Mouse (Mus musculus) midbrain, postnatal 0 days (tissue): ENCODE measurements around the gene Pdxp. TPM values are rescaled to one million over a fixed set of nuclear protein-coding genes. Genes with fewer than 3 reads are reported as not detected.

Experiments used
- ATAC-seq: fragments of 200-750 bp; cut with Nextera tagmentation; 2 replicates; pipeline ENCODE4 v1.8.0; 2017; ENCODE audit warnings: moderate number of reproducible peaks, mild to moderate bottlenecking, moderate TSS enrichment, moderate library complexity; ENCODE audit not compliant: low FRiP score
- DNase-seq: peaks from one replicate; pipeline ENCODE4 v3.0.0-alpha.2; 2015; ENCODE audit warnings: low spot score
- H3K27ac ChIP-seq: fragments of 300-500 bp; sonication (generic); 2 replicates; pipeline ENCODE4 v1.5.1; 2014; ENCODE audit warnings: low read depth, mild to moderate bottlenecking, low read length, mixed read lengths
- H3K27me3 ChIP-seq: fragments of 300-500 bp; sonication (generic); 2 replicates; pipeline ENCODE4 v1.6.1; 2014; ENCODE audit warnings: low read length, control low read depth, mixed read lengths; ENCODE audit not compliant: insufficient read depth
- H3K36me3 ChIP-seq: fragments of 300-500 bp; sonication (generic); 2 replicates; pipeline ENCODE4 v1.6.1; 2014; ENCODE audit warnings: low read length, control low read depth, mixed read lengths; ENCODE audit not compliant: insufficient read depth
- H3K4me1 ChIP-seq: fragments of 300-500 bp; sonication (generic); 2 replicates; pipeline ENCODE4 v1.6.1; 2014; ENCODE audit warnings: mild to moderate bottlenecking, control low read depth, antibody characterized with exemption, low read length, mixed read lengths; ENCODE audit not compliant: insufficient read depth
- H3K4me2 ChIP-seq: fragments of 300-500 bp; sonication (generic); 2 replicates; pipeline ENCODE4 v1.6.1; 2014; ENCODE audit warnings: low read depth, mild to moderate bottlenecking, low read length, mixed read lengths; ENCODE audit not compliant: poor library complexity, severe bottlenecking
- H3K4me3 ChIP-seq: fragments of 300-500 bp; sonication (generic); 2 replicates; pipeline ENCODE4 v1.5.1; 2014; ENCODE audit warnings: low read depth, mild to moderate bottlenecking, low read length, moderate library complexity
- H3K9ac ChIP-seq: fragments of 300-500 bp; sonication (generic); replicated peaks from 2 replicates; pipeline ENCODE4 v1.6.1; 2014; ENCODE audit warnings: mild to moderate bottlenecking, low read length, moderate library complexity, mixed read lengths; ENCODE audit not compliant: poor library complexity, severe bottlenecking
- H3K9me3 ChIP-seq: fragments of 300-500 bp; sonication (generic); 2 replicates; pipeline ENCODE4 v1.6.1; 2016; ENCODE audit warnings: low read length, control low read depth
- CTCF ChIP-seq: IDR thresholded peaks from 2 replicates; pipeline ENCODE4 v1.5.1; 2016; ENCODE audit warnings: antibody characterized with exemption, mild to moderate bottlenecking
- WGBS: fragments of 180-500 bp; shearing (Covaris S2); extraction: QIAGEN DNeasy Blood & Tissue Kit; methylation state at CpG from one replicate; pipeline ENCODE4 v1.1.7; 2014; 5-methylcytosine and 5-hydroxymethylcytosine counted together
- polyA plus RNA-seq: library from polyadenylated mRNA; unstranded; fragments of >200 nt; fragmentation: Nextera tagmentation; extraction: Ambion mirVana; gene quantifications from 2 replicates; pipeline ENCODE4 v1.2.1, GENCODE M21; 2015
- total RNA-seq: library from RNA; depleted of rRNA; stranded (reverse); fragments of >200 nt; gene quantifications from 2 replicates; pipeline ENCODE4 v1.2.3, GENCODE M21; 2014

Pdxp gene
- total and polyA plus RNA-seq, 2 experiments from 2014 or later: 181 to 350 TPM

DNA sequence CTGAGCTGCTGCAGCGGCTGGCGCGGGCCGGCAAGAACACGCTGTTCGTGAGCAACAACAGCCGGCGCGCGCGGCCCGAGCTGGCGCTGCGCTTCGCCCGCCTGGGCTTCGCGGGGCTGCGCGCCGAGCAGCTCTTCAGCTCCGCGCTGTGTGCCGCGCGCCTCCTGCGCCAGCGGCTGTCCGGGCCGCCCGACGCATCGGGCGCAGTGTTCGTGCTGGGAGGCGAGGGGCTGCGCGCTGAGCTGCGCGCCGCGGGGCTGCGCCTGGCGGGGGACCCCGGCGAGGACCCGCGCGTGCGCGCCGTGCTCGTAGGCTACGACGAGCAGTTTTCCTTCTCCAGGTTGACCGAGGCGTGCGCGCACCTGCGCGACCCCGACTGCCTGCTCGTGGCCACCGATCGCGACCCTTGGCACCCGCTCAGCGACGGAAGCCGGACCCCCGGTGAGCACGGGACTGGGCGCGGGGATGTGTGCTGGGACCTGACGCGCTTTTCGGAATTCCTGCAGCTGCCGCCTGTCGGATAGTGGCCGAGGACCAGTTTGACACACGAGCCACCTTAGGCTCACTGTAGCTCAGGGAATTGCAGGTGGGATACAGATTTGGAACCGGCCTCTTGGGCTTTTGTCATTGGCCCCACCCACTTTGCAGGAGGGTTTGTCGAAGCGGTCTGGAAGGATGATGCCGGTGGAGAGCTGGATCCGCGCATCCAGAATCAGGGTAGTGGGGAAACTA, 538 bp downstream of the Pdxp start:
- peak; percentile 77 for DNase-seq
- under 1% methylated on average over 62 of the region's 87 CpGs for WGBS

GRCm38 (mm10) chr15:78914823-78915659, 1.3 kb downstream of the Pdxp start:
- WGBS: 48% methylated on average over 8 of the region's 8 CpGs
- peak overlapping the region; percentile 71 for H3K4me3 ChIP-seq
- peak overlapping the region; percentile 91 for H3K9ac ChIP-seq
- peak overlapping the region; percentile 97 for H3K27ac ChIP-seq
- H3K27me3 ChIP-seq: no peaks in the 10 kb centered on the region
- H3K9me3 ChIP-seq: no peaks in the 10 kb centered on the region
- no peaks in the 10 kb centered on the region; the same call in 1 of the 2 replicates for H3K4me1 ChIP-seq
- peak overlapping the region; percentile 63 for H3K4me2 ChIP-seq
- ATAC-seq (no peak), DNase-seq (no peak)
- no peak for TF ChIP-seq CTCF
- peaks cover 18% of the 10 kb centered on the region for H3K36me3 ChIP-seq

More for the DNA sequence above, 538 bp downstream of the Pdxp start:
- no peaks in the 10 kb centered on the region for H3K27me3 ChIP-seq
- peak overlapping the region; percentile 63 for H3K4me2 ChIP-seq
- H3K9ac ChIP-seq: peak overlapping the region; percentile 91
- H3K36me3 ChIP-seq: peaks cover 15% of the 10 kb centered on the region
- H3K27ac ChIP-seq: peak overlapping the region; percentile 97
- no peaks in the 10 kb centered on the region for H3K9me3 ChIP-seq
- TF ChIP-seq CTCF: 0 out of 2 replicates have a peak, but pooled peaks have one; percentile 26
- H3K4me3 ChIP-seq: peak overlapping the region; percentile 71
- H3K4me1 ChIP-seq: no peaks in the 10 kb centered on the region; the same call in 1 of the 2 replicates
- peak; percentile 74 for ATAC-seq

- Histone ChIP-seq H3K4me2 (peak overlapping the region; percentile 63), H3K4me1 (no peaks in the 10 kb centered on the region; the same call in 1 of the 2 replicates)
Measured at GRCm38 (mm10) chr15:78915660-78916017, 1.9 kb downstream of the Pdxp start.

DNA sequence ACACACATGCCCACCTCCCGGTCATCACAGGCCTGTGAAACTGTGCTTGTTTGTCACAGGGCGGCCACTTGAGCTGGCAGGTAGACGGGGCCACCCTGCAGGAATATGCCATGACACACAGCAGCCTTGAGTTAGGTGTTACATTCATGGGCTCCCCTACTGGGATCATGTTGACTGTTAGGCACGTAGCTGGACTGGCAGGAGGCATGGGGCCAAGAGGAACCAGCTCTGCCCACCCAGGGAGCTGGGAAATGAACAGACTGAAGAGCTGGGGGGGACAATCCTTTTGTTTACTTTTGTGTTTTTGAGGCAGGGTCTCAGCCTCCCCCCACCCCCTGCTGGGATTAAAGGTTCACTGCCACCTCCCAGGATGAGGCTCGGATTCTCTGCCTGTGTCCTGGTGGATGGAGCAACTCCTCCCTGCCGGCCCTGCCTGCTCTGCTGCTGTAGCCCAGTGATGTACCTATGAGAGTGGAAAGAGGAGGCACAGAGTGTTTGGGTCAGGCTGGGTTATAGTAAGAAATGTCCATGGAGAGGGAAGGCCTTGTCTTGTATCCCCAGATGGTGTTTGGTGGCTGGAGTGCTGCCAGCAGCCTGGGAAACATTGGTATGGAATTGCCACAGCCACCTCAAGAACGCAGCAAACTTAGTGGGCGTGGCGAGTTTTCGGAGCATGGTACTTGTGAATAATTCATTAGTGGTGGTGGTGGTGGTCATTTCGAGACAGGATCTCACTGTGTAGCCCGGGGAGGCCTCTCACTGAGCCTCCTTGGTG, 2.5 kb downstream of the Pdxp start:
- H3K9me3 ChIP-seq: no peaks in the 10 kb centered on the region
- H3K4me2 ChIP-seq: peak overlapping the region; percentile 63
- H3K9ac ChIP-seq: peak overlapping the region; percentile 91
- TF ChIP-seq CTCF: no peak
- ATAC-seq: no peak
- whole genome bisulfite sequencing: 27% methylated on average over 12 of the region's 12 CpGs
- H3K4me1 ChIP-seq: no peaks in the 10 kb centered on the region; the same call in 1 of the 2 replicates
- peak overlapping the region; percentile 71 for H3K4me3 ChIP-seq
- no peaks in the 10 kb centered on the region for H3K27me3 ChIP-seq
- peaks cover 20% of the 10 kb centered on the region for H3K36me3 ChIP-seq
- peak; percentile 49 for DNase-seq
- peak overlapping the region; percentile 57 for H3K27ac ChIP-seq

More at GRCm38 (mm10) chr15:78915660-78916017, 1.9 kb downstream of the Pdxp start:
- DNase-seq (peak; percentile 93), ATAC-seq (0 out of 2 replicates have a peak, but pooled peaks have one; percentile 14)
- H3K4me3 ChIP-seq: peak overlapping the region; percentile 71
- peak; percentile 94 for TF ChIP-seq CTCF
- no peaks in the 10 kb centered on the region for H3K9me3 ChIP-seq
- WGBS: 7% methylated on average over 8 of the region's 8 CpGs
- H3K36me3 ChIP-seq: peaks cover 20% of the 10 kb centered on the region
- peak overlapping the region; percentile 57 for H3K27ac ChIP-seq
- peak overlapping the region; percentile 91 for H3K9ac ChIP-seq
- H3K27me3 ChIP-seq: no peaks in the 10 kb centered on the region

GRCm38 (mm10) chr15:78918126-78918525, 4.4 kb downstream of the Pdxp start:
- no peak for TF ChIP-seq CTCF
- Histone ChIP-seq H3K9ac (no peak overlapping the region), H3K27me3 (no peaks in the 10 kb centered on the region)

More at GRCm38 (mm10) chr15:78918126-78918525, 4.4 kb downstream of the Pdxp start:
- H3K4me1 ChIP-seq: no peaks in the 10 kb centered on the region; the same call in 1 of the 2 replicates
- H3K36me3 ChIP-seq: peaks cover 20% of the 10 kb centered on the region
- 93% methylated on average over 23 of the region's 23 CpGs for WGBS
- H3K4me2 ChIP-seq: no peak overlapping the region
- H3K9me3 ChIP-seq: no peaks in the 10 kb centered on the region
- DNase-seq (no peak), ATAC-seq (no peak)
- H3K4me3 ChIP-seq: no peak overlapping the region
- no peak overlapping the region for H3K27ac ChIP-seq
